Mouse (Mus musculus) thymus, postnatal 14 days (tissue): ENCODE measurements around the gene Zcchc14.

ENCODE experiments used
- DNase-seq: peaks from one replicate; pipeline ENCODE4 v3.0.0; 2021

Gene Zcchc14

GRCm38 (mm10) chr8:121580465-121580864, 72.2 kb downstream of the Zcchc14 start:
- DNase-seq: no peak

- DNase-seq: peak; percentile 96
Observed at GRCm38 (mm10) chr8:121578676-121579451, 73.8 kb downstream of the Zcchc14 start, which contains the start of gene Fbxo31. TSS of gene Fbxo31 (minus strand) at chr8:121578806.

DNA sequence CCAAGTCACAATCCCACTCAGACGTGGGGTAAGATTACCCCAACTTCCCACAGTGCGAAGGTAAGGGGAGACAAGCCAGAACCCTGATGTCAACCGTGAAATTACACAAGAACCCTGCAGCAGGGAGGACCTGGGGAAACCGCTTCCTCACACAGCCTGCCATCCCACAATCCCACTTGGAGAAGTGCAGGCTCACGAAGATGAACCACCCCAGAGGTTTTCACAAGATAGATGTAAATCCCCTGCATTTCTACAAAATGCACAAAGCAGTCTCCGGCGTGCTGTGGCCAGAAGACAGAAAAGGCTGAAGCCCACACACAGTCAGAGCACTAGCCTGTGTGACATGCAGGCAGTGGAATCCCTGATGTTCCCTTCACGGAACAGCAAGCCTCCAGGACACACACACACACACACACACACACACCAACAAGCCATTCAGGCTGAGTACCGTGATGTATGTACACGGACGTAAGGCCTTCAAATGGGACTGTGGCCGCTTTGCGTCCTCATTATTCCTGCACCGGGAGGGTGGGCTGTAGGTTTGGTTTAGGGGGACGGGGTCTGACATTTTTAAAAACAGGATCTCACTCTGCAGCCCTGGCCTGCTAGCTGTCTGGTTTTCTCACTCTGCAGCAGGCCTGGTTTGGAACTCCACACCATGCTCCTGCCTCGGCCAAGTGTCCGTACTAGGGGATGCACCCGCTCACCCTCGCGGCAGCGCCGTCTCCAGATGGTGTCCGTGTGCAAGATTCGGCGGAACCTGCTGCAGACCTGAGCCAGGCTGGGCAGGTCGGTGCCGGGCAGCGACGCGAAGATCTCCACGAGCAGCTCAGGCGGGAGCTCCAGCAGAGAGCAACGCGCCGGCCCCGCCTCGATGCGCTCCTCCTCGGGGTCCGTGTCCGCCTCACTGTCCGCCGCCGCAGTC, 74.7 kb downstream of the Zcchc14 start:
- DNase-seq: no peak

GRCm38 (mm10) chr8:121575661-121576060, 77.0 kb downstream of the Zcchc14 start:
- DNase-seq: no peak

DNA sequence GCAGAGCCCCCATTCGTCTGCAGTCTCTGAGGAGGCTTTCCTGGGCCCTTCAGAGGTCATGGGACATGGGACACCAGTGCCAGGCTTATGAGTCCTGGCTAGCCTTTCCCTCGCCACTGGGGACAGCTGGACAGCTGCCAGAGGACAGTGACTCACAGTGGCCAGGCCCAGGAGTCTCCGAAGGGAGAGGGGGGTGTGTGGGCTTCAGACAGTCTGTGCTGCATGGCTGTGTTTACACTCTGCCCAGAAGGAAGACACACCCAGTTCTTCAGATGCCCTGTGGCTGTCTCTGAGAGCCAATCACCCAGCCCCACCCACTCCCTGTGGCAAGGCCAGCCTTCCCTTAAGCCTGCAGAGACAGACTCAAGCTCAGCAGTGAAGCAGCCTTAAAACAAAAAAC, 79.4 kb downstream of the Zcchc14 start:
- no peak for DNase-seq

GRCm38 (mm10) chr8:121572121-121572520, 80.6 kb downstream of the Zcchc14 start:
- no peak for DNase-seq

DNA sequence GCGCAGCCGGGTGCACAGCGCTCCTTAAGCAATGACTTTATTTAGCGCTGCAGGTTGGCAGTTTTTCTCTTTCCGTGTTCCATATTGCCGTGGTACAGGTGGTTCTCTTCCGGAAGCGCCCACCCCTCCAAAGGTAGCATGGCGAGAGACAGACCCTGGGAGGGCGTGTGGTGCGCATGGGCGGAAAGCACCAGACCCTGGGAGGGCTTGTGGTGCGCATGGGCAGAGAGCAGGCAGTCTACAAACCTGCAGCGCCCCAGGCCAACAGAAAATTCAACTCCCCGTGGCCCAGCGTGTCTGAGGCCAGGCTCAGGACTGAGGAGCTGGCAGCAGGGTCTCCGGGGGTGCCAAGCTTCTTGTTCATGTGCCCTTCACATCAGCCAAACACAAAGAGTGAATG, 81.9 kb downstream of the Zcchc14 start:
- DNase-seq: no peak

DNA sequence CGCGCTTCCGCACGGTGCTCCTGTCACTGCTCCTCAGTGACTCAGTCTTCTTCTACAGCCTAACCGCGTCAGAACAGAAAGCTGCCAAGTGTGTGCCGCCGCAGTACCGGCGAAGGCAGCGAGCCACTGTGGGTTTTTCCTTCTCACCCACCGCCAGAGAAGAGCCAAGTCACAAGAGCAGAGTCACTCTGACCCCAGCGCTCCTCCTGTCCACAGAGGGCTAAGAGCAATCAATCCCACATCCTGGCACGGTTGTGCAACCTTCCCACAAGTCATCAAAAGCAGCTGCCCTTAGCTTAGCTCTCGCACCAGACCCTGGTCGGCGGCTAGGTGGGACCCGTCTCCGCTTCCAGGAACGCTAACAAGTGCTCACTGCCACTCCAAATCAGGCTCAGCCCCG, 82.4 kb downstream of the Zcchc14 start:
- no peak for DNase-seq

DNA sequence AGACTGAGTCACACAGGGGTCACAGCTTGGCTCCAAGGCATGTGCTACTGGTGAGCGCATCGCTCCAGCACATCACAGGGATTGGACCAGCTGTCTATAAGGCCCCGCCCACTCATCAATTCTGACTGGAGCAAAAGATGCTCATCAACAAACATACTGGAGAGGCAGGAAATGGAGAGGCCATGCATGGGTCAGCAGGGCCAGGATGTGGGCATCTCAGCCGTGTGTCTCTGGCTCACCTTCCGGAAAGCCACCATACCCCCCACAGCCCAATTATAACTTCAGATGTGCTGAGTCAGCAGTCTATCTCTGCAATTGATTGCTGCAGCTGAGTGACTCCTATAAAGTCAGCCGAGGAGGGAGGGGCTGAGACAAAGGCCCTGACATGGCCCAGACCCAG, 84.4 kb downstream of the Zcchc14 start:
- no peak for DNase-seq

DNA sequence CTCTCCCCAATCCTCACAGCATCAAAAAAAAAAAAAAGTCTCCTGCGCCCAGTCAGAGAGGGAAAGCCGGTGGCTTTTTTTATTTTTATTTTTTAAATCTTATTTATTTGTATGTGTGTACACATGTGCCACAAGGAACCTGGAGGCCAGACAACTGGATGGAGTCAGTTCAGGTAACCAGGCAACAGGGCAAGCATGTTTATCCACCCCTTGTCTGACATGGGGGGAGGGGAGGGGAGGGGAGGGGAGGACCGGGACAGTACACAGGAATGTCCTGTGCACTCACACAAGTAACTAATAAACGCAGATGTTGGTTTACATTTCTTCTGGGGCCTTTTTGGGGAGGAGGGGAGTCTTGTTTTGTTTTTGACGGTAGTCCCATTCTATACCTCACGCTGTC, 89.0 kb downstream of the Zcchc14 start:
- no peak for DNase-seq

GRCm38 (mm10) chr8:121562941-121563351, 89.8 kb downstream of the Zcchc14 start:
- DNase-seq: no peak

GRCm38 (mm10) chr8:121561636-121562345, 90.9 kb downstream of the Zcchc14 start:
- DNase-seq: no peak

GRCm38 (mm10) chr8:121560432-121561100, 92.1 kb downstream of the Zcchc14 start:
- no peak for DNase-seq

DNA sequence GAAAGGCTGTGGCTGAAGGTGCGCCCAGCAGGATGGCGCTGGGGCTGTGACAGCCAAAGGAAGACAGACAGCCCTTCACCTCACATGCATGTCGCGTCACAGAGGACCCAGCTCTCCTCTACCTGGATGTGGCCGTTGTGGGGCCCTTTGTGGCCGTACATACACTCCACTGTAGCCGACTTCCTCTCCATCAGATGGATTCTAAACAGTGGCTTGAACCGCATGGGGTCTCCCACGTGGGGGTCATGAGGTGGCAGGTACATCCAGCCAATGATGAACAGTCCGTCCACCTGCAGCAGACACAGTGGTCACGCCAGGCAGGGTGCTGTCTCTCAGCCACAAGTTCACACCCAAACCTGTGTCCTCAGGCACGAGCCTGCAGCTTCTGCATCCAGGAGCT, 92.9 kb downstream of the Zcchc14 start:
- DNase-seq: no peak

DNA sequence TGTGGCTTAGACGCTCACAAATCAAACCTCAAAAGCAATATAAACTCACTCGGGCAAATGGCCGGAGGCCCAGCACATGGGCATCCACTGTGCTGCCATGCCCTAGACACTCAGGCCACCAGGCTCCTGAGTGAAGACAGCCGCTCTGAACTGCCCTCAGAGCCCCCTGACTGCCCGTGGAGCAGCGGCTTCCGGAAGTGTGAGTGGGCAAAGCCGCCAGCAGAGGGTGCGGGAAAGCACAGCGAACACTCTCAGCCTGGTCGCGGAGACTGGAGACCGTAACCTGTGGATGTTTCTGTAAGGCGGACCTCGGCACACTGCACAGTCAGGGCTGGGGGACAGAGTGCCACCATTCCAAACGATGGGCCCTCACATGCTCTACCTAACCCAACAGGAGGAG, 94.2 kb downstream of the Zcchc14 start:
- DNase-seq: no peak

DNA sequence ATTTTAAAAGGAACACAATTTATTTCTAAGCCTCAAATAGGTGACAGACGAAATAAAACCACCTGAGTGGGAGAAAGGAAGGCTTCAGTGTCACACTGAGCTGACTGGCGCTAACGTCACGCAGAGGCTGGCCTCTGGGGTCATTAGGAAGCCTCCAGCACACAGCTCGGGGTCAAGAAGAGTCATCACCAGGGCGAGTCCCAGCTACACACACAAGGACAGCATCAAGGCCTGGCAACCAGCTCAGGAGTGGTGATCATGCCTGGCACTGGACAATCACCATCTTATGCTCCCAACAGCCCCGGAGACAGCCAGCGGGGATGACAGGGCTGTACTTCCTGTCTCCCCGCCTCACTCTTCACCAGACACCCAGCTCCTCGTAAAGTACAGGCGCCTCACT, 95.0 kb downstream of the Zcchc14 start:
- DNase-seq: no peak

DNA sequence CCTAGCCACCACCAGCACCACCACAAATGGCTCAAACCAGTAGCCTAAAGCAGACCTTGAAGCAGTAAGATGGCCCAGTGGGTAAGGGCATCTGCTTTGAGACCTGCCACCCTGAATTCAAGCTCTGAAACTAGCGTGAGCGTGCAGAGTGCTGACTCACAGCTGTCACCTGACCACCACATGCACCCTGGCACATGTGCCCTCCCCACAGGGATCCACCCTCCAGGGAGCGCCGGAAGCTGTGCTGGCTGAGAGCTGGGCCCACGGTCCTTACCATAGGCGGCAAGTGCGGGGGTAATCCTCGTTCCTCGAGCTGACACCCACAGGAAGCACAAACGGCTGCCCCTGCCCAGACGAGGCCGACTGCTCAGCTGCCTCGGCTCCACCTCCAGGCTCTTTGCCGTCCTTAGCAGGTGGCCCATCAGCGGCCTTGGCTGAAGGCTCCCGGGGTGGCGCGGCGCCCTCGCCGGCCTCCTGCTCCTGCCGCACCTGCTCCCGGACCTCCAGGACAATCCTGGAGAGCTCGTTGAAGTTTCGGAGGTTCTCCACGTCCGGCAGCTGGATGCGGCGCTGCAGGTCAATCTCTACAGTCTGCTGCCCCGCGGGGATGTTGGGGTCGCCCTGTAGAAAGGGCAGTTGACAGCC, 98.7 kb downstream of the Zcchc14 start:
- no peak for DNase-seq

DNA sequence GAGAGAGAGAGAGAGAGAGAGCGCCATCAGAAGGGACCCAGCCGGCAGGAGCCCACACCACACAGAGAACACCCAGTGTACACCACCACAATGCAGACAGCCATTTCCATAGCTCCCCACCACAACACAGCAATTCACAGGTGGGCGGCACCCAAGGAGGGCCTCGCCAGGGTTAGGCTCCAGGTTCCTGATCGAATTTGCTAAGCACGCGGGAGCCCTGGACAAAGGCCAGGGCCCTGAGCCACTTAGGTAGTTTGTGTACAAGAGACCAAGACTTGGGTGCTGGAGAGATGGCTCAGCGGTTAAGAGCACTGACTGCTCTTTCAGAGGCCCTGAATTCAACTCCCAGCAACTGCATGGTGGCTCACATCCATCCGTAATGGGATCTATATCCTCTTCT, 100.2 kb downstream of the Zcchc14 start:
- no peak for DNase-seq

- no peak for DNase-seq
Observed at GRCm38 (mm10) chr8:121551065-121551985, 101.4 kb downstream of the Zcchc14 start.

- no peak for DNase-seq
Observed at GRCm38 (mm10) chr8:121550056-121550455, 102.6 kb downstream of the Zcchc14 start.
